Comparison of ENCODE assay signal across 18 mouse cellular contexts in the genomic region with DNA sequence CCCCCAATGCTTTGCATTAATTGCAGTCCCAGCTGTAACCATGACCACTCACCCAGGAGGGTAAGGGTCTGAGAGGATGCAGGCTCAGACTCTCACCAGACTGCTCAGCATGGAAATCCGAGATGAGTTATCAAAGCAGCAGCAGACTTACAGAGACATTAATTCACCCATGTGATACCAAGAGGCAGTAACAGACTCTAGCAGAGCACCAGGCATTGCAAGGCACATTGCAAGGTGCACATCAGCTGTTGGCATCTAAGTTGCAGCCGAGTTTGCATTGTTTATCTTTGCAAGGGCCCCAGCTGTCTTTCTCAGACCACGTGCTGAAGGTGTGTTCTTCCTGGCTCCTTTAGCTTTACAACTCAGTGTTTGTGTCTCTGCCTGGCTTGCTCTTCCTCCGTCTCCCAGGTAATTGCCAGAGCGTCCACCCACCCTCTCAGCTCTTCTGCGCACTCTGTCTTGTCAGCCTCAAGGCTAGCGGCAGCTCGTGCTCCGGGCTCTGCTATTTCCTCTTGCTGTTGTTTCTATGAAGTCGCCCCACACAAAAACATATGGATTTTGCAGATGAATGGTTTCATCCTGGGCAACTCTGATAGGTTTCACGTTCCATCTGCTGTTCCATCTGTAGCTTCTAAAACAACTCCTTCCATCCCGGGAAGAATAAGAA.
DNase-seq lines count a peak whose midpoint lies in the region; ATAC-seq and TF ChIP-seq lines count a peak whose summit lies in the region.
"Had no signal": no experiment of that assay in that cellular context is flagged by ENCODE, and none has a peak within 500 bp of the region (broad histone marks: within the 10 kb centered on the region; RNA-seq: fewer than 3 reads in every experiment).

No protein-coding gene starts in this region.

- no peaks in the 10 kb centered on the region for H3K4me1 ChIP-seq in midbrain, postnatal 0 days (ENCODE audit: insufficient read depth, low read length)
- H3K4me1 ChIP-seq in midbrain, embryonic 13.5 days (replicated peaks) = peaks cover under 1% of the 10 kb centered on the region; the same call in 1 of the 2 replicates
- H3K4me1 ChIP-seq: heart, embryonic 12.5 days; hindbrain, embryonic 13.5 days; limb, embryonic 15.5 days had no signal

- H3K27me3 ChIP-seq in midbrain, postnatal 0 days (ENCODE audit: insufficient read depth, low read length) = no peaks in the 10 kb centered on the region
- 0 out of 2 replicates have a peak, but pooled peaks cover 6% of the 10 kb centered on the region for H3K27me3 ChIP-seq in midbrain, embryonic 13.5 days
- H3K27me3 ChIP-seq: heart, embryonic 12.5 days; hindbrain, embryonic 13.5 days; limb, embryonic 15.5 days; neural tube, embryonic 15.5 days had no signal

- H3K36me3 ChIP-seq in midbrain, postnatal 0 days (ENCODE audit: insufficient read depth, low read length) = no peaks in the 10 kb centered on the region
- no peaks in the 10 kb centered on the region for H3K36me3 ChIP-seq in midbrain, embryonic 13.5 days

- H3K9me3 ChIP-seq in midbrain, postnatal 0 days (ENCODE audit: low read length) = no peaks in the 10 kb centered on the region
- H3K9me3 ChIP-seq in midbrain, embryonic 13.5 days = no peaks in the 10 kb centered on the region
- H3K9me3 ChIP-seq: heart, embryonic 12.5 days; hindbrain, embryonic 13.5 days; limb, embryonic 15.5 days; neural tube, embryonic 15.5 days had no signal

- no peak overlapping the region for H3K4me3 ChIP-seq in midbrain, postnatal 0 days (ENCODE audit: low read depth, low read length)
- no peak overlapping the region for H3K4me3 ChIP-seq in midbrain, embryonic 13.5 days (replicated peaks)
- H3K4me3 ChIP-seq: heart, embryonic 12.5 days; hindbrain, embryonic 13.5 days; limb, embryonic 15.5 days; neural tube, embryonic 15.5 days had no signal

- 83% methylated on average over 12 of the region's 12 CpGs for WGBS in midbrain, postnatal 0 days
- 82% methylated on average over 12 of the region's 12 CpGs for WGBS in midbrain, embryonic 13.5 days

- peak; percentile 3 for DNase-seq in cerebellum, adult 9-11 months
- no peak for DNase-seq in cerebellum, adult 18-20 months
- DNase-seq in midbrain, postnatal 0 days (ENCODE audit: low spot score) = peak; percentile 34
- DNase-seq in left cerebral cortex, adult 9 months (ENCODE audit: low spot score in 2 of 2) = peak; percentile 46 to 83
- no peak for DNase-seq in adrenal gland, postnatal 10 days
- no peak for DNase-seq in ovary, postnatal 14 days (ENCODE audit: low spot score)
- DNase-seq in thymus, postnatal 36 days = no peak
- DNase-seq: cerebellum, postnatal 36 days; gastrocnemius, postnatal 25 days; kidney, adult 18-20 months; kidney, postnatal 4 days; lung, embryonic 14.5 days; thymus, postnatal 14 days had no signal

- H3K9ac ChIP-seq in midbrain, postnatal 0 days (replicated peaks; ENCODE audit: low read length, poor library complexity, severe bottlenecking) = no peak overlapping the region
- no peak overlapping the region for H3K9ac ChIP-seq in midbrain, embryonic 13.5 days (replicated peaks)
- H3K9ac ChIP-seq: heart, embryonic 12.5 days; hindbrain, embryonic 13.5 days; limb, embryonic 15.5 days; lung, embryonic 14.5 days; neural tube, embryonic 15.5 days had no signal

- ATAC-seq in midbrain, postnatal 0 days (ENCODE audit: low FRiP score) = no peak
- ATAC-seq in midbrain, embryonic 13.5 days = no peak

- no peak overlapping the region for H3K27ac ChIP-seq in midbrain, postnatal 0 days (ENCODE audit: low read depth, low read length)
- H3K27ac ChIP-seq in midbrain, embryonic 13.5 days = no peak overlapping the region
- H3K27ac ChIP-seq: hindbrain, embryonic 13.5 days; limb, embryonic 15.5 days; neural tube, embryonic 15.5 days had no signal

- no peak for TF ChIP-seq CTCF in midbrain, postnatal 0 days (IDR thresholded peaks at IDR 0.05)

- no peak overlapping the region for H3K4me2 ChIP-seq in midbrain, postnatal 0 days (ENCODE audit: low read depth, low read length, poor library complexity, severe bottlenecking)
- H3K4me2 ChIP-seq in midbrain, embryonic 13.5 days (replicated peaks) = no peak overlapping the region
- H3K4me2 ChIP-seq: heart, embryonic 12.5 days; hindbrain, embryonic 13.5 days; limb, embryonic 15.5 days; lung, embryonic 14.5 days; neural tube, embryonic 15.5 days had no signal

Comparison
In these comparisons a context has a peak if more than half of its experiments do, and no peak if none do; other contexts are left out.
1. DNase-seq: peak in cerebellum, adult 9-11 months (single experiment), midbrain, postnatal 0 days (single experiment) and left cerebral cortex, adult 9 months (2 of 2); none in cerebellum, adult 18-20 months (0 of 2), adrenal gland, postnatal 10 days (single experiment), ovary, postnatal 14 days (single experiment) and thymus, postnatal 36 days (0 of 2).